Mouse (Mus musculus) heart, embryonic 10.5 days (tissue): ENCODE data around the gene Klhl12. TPM values are rescaled to one million over a fixed set of nuclear protein-coding genes. Genes with fewer than 3 reads are reported as not detected.

Experiments
- DNase-seq: peaks from one replicate; pipeline ENCODE4 v3.0.0-alpha.2; 2017; ENCODE audit warnings: low spot score
- H3K27ac ChIP-seq: fragments of 300-500 bp; sonication (generic); 2 replicates; pipeline ENCODE4 v1.5.1; 2016; ENCODE audit warnings: mild to moderate bottlenecking
- H3K27me3 ChIP-seq: fragments of 300-500 bp; sonication (generic); 2 replicates; pipeline ENCODE4 v1.6.1; 2016; ENCODE audit warnings: mild to moderate bottlenecking; ENCODE audit not compliant: poor library complexity, insufficient read depth, severe bottlenecking
- H3K36me3 ChIP-seq: fragments of 300-500 bp; sonication (generic); 2 replicates; pipeline ENCODE4 v1.6.1; 2016; ENCODE audit warnings: mild to moderate bottlenecking, moderate library complexity
- H3K4me1 ChIP-seq: fragments of 300-500 bp; sonication (generic); 2 replicates; pipeline ENCODE4 v1.6.1; 2016; ENCODE audit warnings: mild to moderate bottlenecking
- H3K4me3 ChIP-seq: fragments of 300-500 bp; sonication (generic); 2 replicates; pipeline ENCODE4 v1.5.1; 2016; ENCODE audit warnings: mild to moderate bottlenecking, moderate library complexity
- H3K9me3 ChIP-seq: fragments of 300-500 bp; sonication (generic); 2 replicates; pipeline ENCODE4 v1.6.1; 2016; ENCODE audit warnings: mild to moderate bottlenecking, moderate library complexity
- WGBS: fragments of 180-500 bp; shearing (Covaris S2); methylation state at CpG from one replicate; pipeline ENCODE4 v1.1.7; 2016; 5-methylcytosine and 5-hydroxymethylcytosine counted together
- polyA plus RNA-seq: library from polyadenylated mRNA; unstranded; fragments of >200 nt; fragmentation: Nextera tagmentation; extraction: Ambion mirVana; gene quantifications from 2 replicates; pipeline ENCODE4 v1.2.1, GENCODE M21; 2016

Klhl12 gene
- polyA plus RNA-seq, 1 experiment from 2014 or later, result 25.1 TPM

GRCm38 (mm10) chr1:134460294-134461284, 5.3 kb downstream of the Klhl12 start:
- Histone ChIP-seq H3K27me3 (no peaks in the 10 kb centered on the region), H3K36me3 (peaks cover 60% of the 10 kb centered on the region), H3K4me3 (no peak overlapping the region), H3K4me1 (peaks cover 5% of the 10 kb centered on the region), H3K27ac (no peak overlapping the region), H3K9me3 (no peaks in the 10 kb centered on the region)
- DNase-seq, result no peak
- WGBS, result 93% methylated on average over 1 of the region's 1 CpGs

GRCm38 (mm10) chr1:134484623-134485022, 29.3 kb downstream of the Klhl12 start:
- Histone ChIP-seq H3K9me3 (no peaks in the 10 kb centered on the region), H3K4me3 (no peak overlapping the region), H3K36me3 (peaks cover 66% of the 10 kb centered on the region), H3K27me3 (no peaks in the 10 kb centered on the region), H3K27ac (no peak overlapping the region), H3K4me1 (no peaks in the 10 kb centered on the region)
- no peak for DNase-seq
- 80% methylated on average over 2 of the region's 2 CpGs for WGBS

DNA sequence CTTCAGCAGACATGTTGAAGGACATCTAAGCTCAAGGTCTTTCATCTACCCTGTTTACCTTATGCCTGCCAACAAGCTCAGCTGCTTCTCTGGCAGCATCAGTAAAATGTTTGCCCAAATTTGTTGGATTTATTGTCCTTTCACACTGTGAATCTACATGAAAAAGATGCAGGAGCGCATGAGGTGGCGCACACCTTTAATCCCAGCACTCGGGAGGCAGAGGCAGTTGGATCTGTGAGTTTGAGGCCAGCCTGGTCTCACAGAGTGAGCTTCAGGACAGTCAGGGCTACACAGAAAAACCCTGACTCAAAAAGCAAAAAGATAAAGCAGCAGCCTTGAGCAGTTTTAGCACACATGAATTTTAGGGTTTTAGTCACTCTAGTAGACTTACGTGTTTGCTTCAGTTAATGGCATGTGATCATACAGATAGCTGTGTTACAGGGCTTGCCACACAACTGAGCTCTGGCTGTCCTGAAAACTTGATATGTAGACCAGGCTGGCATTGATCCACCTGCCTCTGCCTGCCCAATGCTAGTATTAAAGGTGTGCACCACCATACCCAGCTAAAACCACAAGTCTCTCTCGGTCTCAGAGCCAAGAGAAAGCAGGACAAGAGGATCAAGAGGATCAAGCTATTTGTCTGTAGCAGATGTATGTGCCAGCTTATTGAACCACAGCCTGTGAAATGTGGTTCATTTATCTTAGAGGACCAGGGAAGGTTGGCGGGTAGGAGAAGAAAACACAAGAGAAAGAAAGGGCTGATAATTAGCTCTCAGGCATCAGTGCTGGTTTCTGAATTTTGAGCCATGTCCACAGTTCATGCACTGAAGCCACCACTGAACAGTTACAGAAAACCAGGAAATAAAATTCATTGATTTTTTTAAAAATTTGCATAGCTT, 35.8 kb downstream of the Klhl12 start:
- Histone ChIP-seq H3K27me3 (no peaks in the 10 kb centered on the region), H3K36me3 (peaks cover 40% of the 10 kb centered on the region), H3K9me3 (no peaks in the 10 kb centered on the region), H3K4me1 (peaks cover 9% of the 10 kb centered on the region; the same call in 1 of the 2 replicates), H3K27ac (no peak overlapping the region), H3K4me3 (no peak overlapping the region)
- DNase-seq, result no peak
- 92% methylated on average over 6 of the region's 6 CpGs for WGBS

GRCm38 (mm10) chr1:134492276-134492675, 36.9 kb downstream of the Klhl12 start:
- Histone ChIP-seq H3K27me3 (no peaks in the 10 kb centered on the region), H3K27ac (no peak overlapping the region), H3K4me3 (no peak overlapping the region), H3K4me1 (peaks cover 9% of the 10 kb centered on the region; the same call in 1 of the 2 replicates), H3K36me3 (peaks cover 34% of the 10 kb centered on the region), H3K9me3 (no peaks in the 10 kb centered on the region)
- DNase-seq, result no peak
- 71% methylated on average over 7 of the region's 7 CpGs for WGBS

DNA sequence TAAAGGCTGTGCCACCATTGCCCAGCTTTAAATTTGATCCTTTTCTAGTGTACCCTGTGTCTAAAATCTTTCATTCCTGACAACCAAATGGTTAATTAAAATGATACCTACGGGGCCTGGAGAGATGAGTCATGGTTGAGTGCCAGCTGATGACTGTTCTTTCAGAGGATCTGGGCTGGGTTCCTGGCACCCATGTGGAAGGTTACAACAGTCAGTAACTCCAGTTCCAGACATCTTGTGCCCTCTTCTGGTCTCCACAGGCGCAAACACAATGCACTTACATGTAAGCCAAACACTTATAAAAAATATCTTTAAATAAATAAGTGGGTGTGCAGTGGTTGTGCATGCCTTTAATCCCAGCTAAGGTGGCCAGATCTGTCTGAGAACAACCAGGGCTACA, 38.2 kb downstream of the Klhl12 start:
- 86% methylated on average over 2 of the region's 2 CpGs for WGBS
- peak overlapping the region; percentile 94 for H3K27ac ChIP-seq
- no peaks in the 10 kb centered on the region for H3K9me3 ChIP-seq

GRCm38 (mm10) chr1:134493956-134494355, 38.6 kb downstream of the Klhl12 start:
- H3K4me1 ChIP-seq, result peaks cover 9% of the 10 kb centered on the region; the same call in 1 of the 2 replicates
- H3K4me3 ChIP-seq, result peak overlapping the region; percentile 82
- 27% methylated on average over 5 of the region's 5 CpGs for WGBS
- no peak for DNase-seq
- H3K9me3 ChIP-seq, result no peaks in the 10 kb centered on the region
- H3K27ac ChIP-seq, result peak overlapping the region; percentile 94
- H3K36me3 ChIP-seq, result peaks cover 22% of the 10 kb centered on the region
- H3K27me3 ChIP-seq, result no peaks in the 10 kb centered on the region

More for the DNA sequence above, 38.2 kb downstream of the Klhl12 start:
- Histone ChIP-seq H3K27me3 (no peaks in the 10 kb centered on the region), H3K4me1 (peaks cover 9% of the 10 kb centered on the region; the same call in 1 of the 2 replicates), H3K4me3 (peak overlapping the region; percentile 82), H3K36me3 (peaks cover 22% of the 10 kb centered on the region)
- no peak for DNase-seq

DNA sequence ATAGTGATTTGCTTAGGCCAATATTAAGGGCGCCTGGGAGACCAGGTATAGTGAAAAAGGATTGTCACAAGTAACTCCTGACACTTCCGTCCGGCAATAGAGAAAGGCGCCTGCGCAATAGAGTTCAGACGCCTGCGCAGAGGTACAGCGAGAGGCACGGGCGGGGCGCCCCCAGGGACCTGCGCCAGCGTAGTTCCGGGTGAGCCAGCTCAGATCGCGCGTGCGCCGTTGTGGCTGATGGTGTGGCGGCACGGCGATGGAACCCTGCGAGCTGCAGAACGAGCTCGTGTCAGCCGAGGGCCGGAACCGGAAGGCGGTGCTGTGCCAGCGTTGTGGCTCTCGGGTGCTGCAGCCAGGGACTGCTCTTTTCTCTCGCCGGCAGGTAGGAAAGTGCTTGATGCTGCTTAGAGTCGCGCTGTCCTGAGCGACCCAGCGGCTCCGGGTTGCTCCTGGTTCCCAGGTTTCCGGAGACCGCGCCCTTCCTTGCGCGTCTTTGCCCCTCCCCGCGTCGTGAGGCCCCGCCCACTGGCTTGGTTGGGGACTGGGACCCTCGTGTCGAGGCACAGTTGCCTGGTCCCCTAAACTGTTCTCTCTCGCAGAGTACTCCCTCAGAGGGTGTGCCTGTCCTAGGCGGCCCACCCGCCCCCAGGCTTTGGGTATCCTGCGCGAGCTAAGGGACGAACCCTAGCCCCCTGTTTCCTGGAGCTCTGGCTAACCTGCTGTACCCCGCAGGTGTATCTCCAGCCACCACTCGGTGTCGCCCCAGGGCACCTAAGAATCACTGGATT, 39.3 kb downstream of the Klhl12 start, which contains the start of gene Rabif:
Gene Rabif (plus strand): TSS at position 221 of the 788 bp plus-strand sequence.
- Histone ChIP-seq H3K4me1 (peaks cover 9% of the 10 kb centered on the region; the same call in 1 of the 2 replicates), H3K27me3 (no peaks in the 10 kb centered on the region), H3K27ac (peak within 1 kb of the TSS; percentile 94), H3K36me3 (peaks cover 15% of the 10 kb centered on the region; the same call in 1 of the 2 replicates), H3K4me3 (peak within 1 kb of the TSS; percentile 82), H3K9me3 (no peaks in the 10 kb centered on the region)
- peak; percentile 99 for DNase-seq
- under 1% methylated on average over 58 of the region's 58 CpGs for WGBS

DNA sequence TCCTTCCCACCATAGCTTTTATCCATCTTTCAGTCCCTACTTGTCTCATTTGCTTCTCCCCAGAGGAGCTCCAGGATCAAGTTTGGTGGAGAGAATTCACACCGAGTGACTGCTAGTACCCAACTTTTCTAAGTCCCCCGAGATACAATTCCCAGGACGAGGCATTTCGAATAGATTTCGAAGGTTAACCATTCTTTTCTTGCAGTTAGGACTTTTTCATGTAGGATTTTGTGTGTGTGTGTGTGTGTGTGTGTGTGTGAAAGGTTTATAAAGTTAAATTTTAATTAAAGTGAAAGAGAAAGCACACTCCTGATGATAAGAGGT, 39.8 kb downstream of the Klhl12 start:
- Histone ChIP-seq H3K4me1 (peaks cover 9% of the 10 kb centered on the region; the same call in 1 of the 2 replicates), H3K27me3 (no peaks in the 10 kb centered on the region), H3K27ac (peak overlapping the region; percentile 94), H3K9me3 (no peaks in the 10 kb centered on the region), H3K4me3 (peak overlapping the region; percentile 82), H3K36me3 (peaks cover 12% of the 10 kb centered on the region; the same call in 1 of the 2 replicates)
- DNase-seq, result no peak
- 24% methylated on average over 5 of the region's 5 CpGs for WGBS

GRCm38 (mm10) chr1:134495991-134496390, 40.7 kb downstream of the Klhl12 start:
- Histone ChIP-seq H3K4me3 (peak overlapping the region; percentile 82; the same call in 1 of the 2 replicates), H3K27ac (no peak overlapping the region), H3K9me3 (no peaks in the 10 kb centered on the region), H3K27me3 (no peaks in the 10 kb centered on the region), H3K36me3 (peaks cover 13% of the 10 kb centered on the region; the same call in 1 of the 2 replicates), H3K4me1 (peaks cover 9% of the 10 kb centered on the region; the same call in 1 of the 2 replicates)
- DNase-seq, result no peak
- WGBS, result 86% methylated on average over 10 of the region's 10 CpGs

DNA sequence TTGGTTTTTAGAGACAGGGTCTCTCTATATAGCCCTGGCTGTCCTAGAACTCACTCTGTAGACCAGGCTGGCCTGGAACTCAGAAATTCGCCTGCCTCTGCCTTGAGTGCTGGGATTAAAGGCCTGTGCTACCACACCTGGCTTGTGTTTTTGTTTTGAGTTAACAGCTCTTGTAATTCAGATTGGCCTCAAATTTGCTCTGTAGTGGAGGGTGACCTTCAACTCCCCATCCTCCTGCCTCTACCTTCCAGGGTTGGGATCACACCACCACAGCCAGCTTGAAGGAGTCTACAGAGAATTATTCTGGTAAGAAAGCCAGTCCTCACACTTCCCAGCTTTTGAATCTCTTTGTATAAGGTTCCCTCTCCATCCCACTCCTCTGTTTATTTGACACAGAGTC, 45.6 kb downstream of the Klhl12 start:
- peaks cover 42% of the 10 kb centered on the region for H3K36me3 ChIP-seq
- 100% methylated on average over 1 of the region's 1 CpGs for WGBS
- DNase-seq, result no peak
- H3K4me1 ChIP-seq, result peaks cover 3% of the 10 kb centered on the region; the same call in 1 of the 2 replicates
- H3K27ac ChIP-seq, result no peak overlapping the region
- no peak overlapping the region for H3K4me3 ChIP-seq
- no peaks in the 10 kb centered on the region for H3K9me3 ChIP-seq
- no peaks in the 10 kb centered on the region for H3K27me3 ChIP-seq

- Histone ChIP-seq H3K4me1 (no peaks in the 10 kb centered on the region), H3K27me3 (no peaks in the 10 kb centered on the region), H3K36me3 (peaks cover 63% of the 10 kb centered on the region), H3K9me3 (no peaks in the 10 kb centered on the region), H3K4me3 (no peak overlapping the region), H3K27ac (no peak overlapping the region)
- 84% methylated on average over 8 of the region's 8 CpGs for WGBS
- DNase-seq, result no peak
Observed at GRCm38 (mm10) chr1:134506201-134506600, 50.9 kb downstream of the Klhl12 start.

- Histone ChIP-seq H3K27me3 (peaks cover 36% of the 10 kb centered on the region), H3K4me1 (peaks cover 9% of the 10 kb centered on the region), H3K4me3 (no peak overlapping the region), H3K36me3 (peaks cover 42% of the 10 kb centered on the region), H3K9me3 (no peaks in the 10 kb centered on the region), H3K27ac (no peak overlapping the region)
- WGBS, result 47% methylated on average over 7 of the region's 7 CpGs
- DNase-seq, result no peak
Observed at GRCm38 (mm10) chr1:134510018-134510417, 54.7 kb downstream of the Klhl12 start.
